Mouse (Mus musculus) mouse trophoblast stem cell (cell line): ENCODE results near the gene Bmper.

Source experiments
- in situ Hi-C, 2 experiments: fragments of 300-500 bp; cut with MseI, MboI; formaldehyde crosslinking; loops; 2 replicates in 1 of 2; 3 replicates in 1 of 2; pipeline ENCODE4 v1.15.1; 2025

Bmper gene

DNA sequence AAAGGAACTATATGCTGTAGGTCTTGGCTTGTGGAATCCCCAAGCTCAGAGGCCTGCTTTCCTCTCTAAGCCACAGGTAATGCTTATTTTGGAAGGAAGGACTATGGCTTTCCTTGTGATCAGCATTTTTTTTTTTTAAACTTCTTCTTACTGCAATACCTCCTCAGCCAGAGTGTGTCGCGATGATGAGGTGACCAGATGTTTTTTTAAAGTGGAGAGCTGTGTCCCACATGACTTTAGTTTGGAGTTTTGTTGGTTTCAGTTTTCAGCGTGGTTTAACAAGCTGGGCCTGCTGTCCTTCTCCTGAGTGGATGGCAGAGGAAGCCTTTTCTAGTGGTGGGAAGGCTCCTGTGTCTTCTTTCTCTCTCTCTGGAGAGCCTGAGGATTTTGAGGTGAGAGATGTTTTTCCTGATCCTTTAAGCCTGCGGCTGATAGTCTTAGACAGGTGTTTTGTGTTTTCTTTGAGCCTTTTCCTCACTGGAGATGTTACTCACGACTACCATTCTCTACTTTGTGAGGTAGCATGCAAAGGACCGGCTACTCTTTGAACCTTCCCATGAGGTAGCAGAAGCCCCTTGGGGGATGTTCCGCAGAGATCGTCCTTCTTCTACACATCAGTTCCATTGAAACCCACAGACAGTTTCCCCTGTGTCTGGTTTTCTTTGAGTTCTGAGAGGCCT is 74.8 kb downstream of the Bmper start:
- in situ Hi-C loops = no loop called here

DNA sequence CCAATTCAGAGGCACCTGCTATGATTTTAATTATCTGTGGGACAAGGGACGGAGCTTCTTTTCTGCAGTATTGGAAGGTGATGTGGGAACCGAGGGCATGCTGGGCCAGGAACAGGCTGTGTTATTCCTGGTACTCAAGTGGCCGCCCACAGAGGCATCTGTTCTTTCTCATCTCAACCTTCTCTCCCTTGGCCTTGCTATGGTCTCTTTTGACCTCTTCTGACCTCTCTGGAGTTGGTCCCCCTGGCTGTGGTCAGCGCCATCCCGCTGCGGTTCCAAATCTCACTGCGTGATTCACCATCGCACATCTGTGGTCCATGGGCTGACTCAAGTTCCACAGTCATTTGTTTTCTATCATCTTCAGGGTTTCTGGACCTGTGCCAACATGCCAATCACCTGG is 77.5 kb downstream of the Bmper start:
- in situ Hi-C loops = no loop called here

DNA sequence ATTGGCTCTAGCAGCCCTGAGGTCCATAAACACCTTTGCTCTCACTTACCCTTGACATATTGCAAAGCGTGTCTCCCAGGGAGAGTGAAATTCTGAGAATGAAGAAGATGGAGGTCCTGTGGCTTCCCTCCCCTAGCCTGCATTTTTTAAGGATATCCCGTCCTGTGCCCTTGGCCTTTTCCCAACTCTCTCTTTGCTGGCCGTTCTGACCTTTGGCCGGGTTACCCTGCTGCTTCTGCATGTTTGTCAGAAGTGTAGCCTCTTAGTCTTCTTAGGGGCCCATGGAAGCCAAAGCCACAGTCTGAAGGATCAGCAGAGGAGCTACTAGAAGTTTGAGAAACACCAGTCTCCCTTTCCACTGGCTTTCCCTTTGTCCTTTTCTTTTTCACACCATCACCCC is 82.8 kb downstream of the Bmper start:
- in situ Hi-C loops = no loop called here

DNA sequence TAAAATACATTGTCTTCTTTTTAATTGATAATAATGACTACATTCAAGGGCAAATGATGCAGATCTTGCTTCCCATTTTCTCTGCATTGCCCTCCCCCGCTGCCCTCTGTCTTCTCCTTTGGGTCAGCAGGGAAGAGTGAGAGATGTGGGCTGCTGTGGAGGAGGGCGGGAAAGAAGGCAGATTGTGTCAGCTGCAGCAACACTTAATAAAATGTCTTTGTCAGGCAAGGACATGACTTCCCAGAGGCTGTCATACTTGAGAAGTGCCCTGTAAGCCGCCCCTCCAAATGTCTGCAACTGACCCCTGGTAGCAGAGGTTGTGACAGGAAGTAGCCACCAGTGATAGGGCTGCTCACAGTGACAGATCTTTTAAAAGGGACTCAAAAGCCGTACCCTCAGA is 83.3 kb downstream of the Bmper start:
- in situ Hi-C loops = no loop called here

DNA sequence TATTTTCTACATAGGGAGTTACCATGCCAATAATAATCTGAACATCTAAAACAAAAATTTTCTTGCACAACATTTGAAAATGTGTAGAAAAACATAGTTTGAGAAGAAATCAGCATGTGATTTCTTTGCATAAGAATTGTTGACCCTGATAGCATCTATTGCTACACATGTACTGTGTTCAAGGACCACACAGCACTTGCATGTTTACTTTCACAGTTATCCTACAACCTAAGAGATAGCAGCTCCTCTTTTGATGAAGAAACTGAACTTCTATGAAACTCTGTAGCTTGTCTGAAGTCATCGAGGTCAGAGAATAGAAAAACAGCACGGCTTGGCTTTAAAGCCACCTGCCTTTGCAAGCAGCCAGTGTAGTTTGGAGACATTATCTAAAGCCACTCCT is 85.0 kb downstream of the Bmper start:
- in situ Hi-C loops = no loop called here

DNA sequence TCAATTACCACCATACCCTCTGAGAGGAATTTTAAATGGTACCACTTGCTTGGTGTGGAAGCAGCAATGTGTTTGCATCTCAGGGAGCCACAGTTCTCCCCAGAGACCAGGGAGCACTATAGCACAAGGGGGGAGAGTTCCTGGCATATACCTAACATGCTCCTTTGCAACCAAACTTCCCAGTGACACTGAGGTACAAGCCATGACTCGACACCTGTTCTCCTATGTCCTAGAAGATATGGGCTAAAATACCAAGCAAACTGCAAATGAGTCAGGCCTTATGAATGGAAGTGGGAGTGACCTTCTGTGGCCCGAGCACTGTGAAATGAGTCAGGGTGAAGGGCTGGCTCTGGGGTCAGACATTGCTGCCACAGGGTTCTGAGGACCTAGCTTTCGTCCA is 88.1 kb downstream of the Bmper start:
- in situ Hi-C loops = no loop called here

DNA sequence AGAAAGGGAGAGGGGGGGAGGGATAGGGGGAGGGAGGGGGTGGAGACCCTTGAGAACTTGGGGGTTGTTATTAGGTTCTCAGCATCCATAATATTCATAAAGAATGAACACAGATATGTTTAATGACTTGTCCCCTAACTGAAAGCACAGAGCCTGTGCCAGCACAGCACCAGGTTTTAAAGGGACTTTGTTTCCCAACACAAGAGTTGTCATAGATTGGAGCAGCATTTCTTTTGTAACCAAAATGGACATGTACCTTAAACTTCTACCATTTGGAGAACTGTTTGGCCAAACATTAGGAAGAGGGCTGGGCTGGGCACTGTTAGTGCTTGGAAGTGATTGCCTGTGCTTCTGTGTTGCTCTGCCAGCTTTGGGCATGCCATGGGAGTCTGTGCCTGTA is 89.1 kb downstream of the Bmper start:
- in situ Hi-C loops = no loop called here

DNA sequence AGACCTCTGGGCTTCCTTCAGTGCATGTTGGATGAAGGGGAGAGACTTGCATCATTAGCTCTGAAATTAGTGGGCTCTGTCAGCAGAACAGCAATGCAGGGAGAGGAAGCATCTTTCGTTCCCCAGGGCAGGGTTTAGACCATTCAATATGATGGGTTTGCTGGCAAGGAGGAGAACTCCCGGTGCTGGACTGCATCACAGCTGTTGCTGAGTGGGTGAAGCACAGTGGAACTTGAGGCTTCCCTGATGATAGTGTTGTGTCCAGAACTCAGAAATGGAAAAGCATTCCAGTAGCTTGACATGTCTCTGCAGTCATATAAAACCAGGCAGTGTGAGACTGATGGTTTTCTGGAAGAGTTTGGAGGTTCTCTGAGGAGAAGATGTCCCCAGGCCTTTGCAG is 90.0 kb downstream of the Bmper start:
- in situ Hi-C loops = no loop called here

DNA sequence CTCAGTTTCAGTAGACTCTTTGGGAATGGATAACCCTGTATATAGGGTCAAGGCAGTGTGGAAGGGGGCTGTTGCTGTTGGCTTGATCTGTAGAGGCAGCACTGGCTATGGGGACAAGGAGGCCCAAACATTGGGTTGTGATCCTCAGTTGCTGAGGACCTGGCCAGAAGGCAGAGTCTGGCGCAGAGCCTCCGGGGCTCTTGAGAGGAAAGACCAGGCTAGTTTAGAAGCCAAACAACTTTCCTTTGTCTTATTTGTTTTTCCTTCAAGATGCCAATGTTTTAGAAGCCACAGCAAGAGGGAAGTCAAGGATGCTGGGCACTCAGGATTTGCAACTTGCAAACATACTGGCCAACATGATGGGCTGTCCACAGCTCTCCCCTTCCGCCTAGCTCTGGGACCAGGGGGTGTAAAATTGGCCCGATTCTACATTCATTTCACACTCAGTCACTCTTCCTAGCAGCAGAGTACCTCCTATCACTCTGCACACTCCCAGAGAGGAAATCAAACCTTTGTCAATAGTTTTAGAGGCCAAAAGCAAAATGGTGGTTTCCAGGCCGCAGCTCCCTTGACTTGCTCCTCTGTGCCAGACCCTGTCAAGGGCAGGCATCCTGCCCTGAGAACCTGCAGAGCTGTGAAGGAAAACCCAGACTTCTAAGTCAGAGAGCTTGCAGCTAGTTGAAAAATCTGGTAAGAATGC is 92.9 kb downstream of the Bmper start:
- in situ Hi-C loops = no loop called here

DNA sequence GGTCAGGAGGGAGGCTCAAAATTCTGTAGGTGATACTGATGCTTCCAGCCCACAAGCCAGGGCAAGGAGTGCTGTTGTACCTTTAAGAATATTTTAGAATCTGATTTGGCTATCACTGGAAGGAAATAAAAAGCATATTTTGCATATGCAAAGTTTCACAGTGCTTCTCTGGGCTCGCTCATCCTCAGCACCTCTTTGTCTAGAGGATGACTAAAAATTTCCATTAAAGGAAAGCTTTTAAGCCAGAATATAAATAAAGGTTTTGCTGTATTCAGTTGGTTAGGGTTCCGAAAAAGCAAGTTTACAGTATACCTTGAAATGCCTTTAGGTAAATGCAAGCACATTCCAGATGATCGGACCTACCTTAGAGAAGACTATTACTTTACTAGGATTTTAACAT is 105.0 kb downstream of the Bmper start:
- in situ Hi-C loops = no loop called here

DNA sequence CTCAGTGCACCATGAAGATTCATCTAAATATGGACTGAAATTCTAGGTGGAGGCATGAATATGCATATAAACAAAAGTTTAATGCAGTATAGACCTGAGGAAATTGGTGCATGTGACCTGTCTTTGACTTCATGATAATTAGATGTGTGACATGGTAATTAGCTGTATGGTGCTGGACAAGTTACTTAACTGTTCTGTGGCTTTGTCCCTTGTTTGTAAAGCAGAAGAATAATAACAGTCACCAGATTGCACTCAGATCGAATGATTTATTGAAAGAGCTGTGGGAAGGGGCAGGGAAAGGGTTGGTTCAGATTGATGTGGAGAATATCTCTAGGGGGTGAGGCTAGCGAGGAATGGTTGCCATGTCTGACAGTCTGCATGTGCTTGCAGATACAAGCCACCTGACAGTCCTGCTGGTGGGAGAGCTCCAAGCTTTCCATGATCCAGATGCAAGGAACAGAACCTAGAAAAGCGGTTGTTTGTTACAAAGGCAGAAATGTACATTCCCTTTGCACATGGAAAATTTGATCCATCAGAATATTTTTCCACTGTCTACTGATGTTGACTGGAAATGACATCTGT is 110.3 kb downstream of the Bmper start:
- in situ Hi-C loops = no loop called here

DNA sequence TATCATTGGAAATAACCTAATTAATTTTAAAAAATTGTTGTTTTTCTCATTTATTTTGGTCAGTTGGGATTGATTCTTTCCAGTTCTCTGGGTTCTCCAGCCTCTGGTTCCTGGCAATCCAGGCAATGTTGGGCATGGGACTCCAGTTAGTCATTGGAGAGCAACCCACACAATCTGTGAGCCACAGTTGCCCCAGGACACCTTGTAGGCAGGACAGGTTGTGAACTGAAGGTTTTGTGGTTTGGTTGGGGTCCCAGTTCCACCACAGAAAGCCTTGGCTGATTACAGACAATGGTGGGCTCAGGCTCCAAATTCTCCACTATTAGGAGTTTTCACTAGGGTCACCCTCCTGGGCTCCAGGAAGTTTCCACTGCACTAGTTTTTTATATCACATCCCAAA is 117.7 kb downstream of the Bmper start:
- in situ Hi-C loops = no loop called here

DNA sequence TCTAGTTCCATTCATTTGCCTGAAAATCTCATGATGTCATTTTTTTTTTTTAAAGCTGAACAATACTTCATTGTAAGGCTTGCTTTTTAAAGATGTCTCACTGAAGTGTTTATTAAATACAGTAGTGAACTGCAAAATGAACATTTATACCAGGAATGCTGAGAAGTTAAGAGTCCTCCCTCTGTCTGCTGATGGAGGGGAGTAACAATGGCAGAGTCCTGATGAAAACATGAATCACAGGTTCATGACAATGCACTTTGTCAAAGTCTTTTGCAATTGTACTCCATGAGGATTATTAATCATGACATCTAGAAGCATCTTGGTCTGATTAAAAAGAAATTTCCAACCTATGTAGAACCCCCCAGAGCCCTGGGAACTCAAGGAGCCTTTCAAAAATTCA is 118.4 kb downstream of the Bmper start:
- in situ Hi-C loops = no loop called here

DNA sequence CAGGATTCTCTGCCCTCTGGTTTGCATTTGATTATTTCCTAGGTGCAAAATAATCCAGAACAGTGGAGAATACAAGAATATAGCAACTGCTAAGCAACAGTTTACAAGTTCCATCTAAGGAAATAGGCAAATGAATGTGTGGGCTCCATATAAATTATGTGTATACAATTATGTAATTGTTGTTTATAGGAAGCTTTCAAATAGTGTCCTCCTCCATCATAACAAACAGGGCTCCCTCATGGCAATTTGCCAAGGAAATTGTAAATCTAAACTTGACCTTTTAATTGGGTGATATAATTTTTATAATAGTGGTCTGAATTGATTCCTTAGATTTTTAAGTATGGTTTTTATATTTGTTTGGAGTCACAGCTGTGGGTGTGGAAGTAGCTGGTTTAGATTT is 121.5 kb downstream of the Bmper start:
- in situ Hi-C loops = no loop called here

DNA sequence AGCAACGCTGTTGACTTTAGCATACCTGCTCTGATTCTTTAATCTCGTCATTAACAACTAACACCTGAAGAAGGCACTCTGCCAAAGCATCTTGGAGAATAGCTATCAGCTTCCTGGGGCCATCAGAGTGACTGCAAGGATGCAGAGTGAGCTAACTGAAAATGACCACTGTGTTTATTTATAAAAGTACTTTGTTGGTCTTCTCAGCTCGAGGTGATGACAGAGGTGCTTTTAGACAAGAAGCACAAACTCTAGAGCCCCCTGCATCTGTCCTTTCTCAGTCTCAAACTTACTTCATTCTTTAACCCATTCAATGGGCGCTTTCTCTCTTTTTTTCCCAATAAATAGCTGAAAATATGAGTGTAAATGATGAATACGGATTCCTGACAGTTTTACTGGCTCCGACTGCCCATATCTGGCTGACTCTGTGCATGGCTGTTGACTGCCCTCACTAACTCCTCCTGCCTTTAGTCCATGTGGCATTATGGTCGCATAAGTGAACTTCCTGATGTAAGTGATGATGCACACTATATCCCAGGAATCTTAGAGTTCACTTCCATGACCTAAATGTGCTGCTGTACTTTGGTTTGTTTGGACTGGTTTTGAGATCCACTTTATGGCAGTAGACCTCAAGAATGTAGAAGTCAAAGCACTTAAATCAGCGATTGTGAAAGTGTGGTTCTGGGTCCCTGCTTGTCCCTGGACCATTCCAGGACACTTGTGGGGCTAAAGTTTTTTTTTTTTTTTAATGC is 122.4 kb downstream of the Bmper start:
- in situ Hi-C loops = no loop called here

DNA sequence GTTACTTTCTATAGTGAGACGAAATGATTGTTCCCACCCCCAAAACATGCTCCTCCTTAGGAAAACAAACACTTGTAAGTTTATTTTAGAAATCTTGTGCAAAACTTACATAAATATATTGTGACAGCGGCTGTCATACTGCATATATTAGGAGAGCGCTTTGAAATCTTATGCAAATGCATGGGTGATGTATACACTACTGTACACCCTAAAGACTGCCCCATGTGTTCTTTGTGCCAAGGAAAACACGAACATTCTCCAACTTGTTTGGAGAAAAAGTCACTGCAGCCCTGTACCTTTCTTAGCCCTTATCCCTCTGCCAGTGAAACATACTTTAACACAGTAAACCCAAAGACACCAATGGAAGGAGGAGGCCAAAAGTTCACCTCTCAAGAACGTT is 126.7 kb downstream of the Bmper start:
- in situ Hi-C loops = no loop called here

DNA sequence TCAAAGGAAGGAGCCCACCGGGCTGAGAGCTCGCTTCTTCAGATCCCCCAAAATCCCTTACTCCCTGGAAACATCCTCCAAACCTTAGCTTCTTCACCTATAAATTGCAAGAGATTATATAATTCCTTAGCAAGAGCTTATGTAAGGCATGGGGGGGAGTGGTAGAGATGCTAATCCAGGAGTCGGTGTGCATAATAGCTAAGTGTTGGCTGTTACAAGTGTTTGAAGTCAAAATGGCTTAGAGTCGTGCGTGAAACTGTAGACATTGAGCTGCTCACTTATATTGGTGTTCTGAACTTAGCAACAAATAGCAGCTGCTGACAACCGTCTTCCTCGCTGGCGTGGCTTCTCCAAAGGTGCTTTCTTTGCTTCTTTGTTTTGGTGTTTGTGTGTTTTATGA is 128.5 kb downstream of the Bmper start:
- in situ Hi-C loops = no loop called here

DNA sequence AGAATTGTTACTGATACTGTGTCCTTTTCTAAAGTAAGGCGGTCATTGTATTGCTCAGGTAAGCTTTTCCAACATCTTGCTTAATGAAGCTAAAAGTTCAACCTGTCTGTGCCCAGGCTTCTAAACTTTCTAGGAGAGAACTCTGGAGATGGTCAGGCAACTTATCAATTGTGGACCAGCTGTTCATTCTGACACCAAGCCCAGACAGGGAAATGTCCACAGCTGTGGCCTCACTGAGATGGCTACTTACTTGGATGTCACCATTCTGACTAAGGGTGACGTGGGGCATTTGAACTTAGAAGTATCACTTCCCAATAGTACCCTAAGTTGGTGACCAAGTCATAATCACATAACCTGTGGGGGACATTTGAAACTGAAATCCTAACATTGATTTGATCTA is 129.5 kb downstream of the Bmper start:
- in situ Hi-C loops = no loop called here

DNA sequence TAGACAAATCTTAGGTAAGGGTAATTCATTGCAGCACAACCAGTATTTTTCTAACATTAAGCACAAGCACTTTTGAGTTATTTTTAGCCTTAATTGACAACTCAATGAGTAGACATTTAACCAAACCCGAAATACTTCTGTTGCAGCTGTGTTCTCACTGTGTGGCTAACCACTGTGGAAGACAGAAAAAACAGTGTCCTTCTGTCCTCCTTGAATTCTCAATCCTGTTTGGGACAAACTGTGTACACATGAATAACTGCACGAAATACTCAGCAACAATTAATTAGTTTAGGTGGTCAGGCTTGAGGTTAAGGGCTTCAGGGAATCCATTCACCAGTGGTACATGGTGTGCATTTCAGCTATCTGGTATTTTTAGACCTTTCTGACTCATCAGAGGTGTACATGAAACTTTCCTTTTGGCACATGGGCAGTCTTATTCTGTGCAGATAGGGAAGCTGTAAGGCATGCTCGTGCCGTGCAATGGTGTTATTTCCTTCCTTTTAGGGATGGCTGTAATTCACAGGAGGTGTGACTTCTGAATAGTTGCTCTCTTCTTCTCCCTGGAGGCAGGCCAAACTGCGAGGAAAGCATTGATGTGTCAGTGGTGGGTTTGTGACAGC is 131.4 kb downstream of the Bmper start:
- in situ Hi-C loops = no loop called here

DNA sequence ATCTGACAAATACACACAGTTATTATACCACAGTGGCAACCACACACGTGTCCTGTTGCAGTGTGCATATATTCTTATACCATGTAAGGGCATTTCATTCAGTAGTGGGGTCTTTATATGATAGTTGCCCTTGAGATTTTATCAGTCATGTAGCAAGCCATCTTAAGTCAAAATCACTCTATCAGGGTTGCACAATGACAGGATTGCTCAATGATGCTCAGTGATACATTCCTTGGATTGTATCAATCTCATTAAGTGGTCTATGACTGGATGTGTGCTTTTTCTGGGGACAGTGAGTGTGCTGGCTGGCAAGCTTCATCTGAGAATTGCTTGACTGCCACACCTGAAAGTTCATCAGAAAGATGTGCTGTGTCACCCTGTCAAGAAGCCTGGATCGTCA is 135.2 kb downstream of the Bmper start:
- in situ Hi-C loops = no loop called here

DNA sequence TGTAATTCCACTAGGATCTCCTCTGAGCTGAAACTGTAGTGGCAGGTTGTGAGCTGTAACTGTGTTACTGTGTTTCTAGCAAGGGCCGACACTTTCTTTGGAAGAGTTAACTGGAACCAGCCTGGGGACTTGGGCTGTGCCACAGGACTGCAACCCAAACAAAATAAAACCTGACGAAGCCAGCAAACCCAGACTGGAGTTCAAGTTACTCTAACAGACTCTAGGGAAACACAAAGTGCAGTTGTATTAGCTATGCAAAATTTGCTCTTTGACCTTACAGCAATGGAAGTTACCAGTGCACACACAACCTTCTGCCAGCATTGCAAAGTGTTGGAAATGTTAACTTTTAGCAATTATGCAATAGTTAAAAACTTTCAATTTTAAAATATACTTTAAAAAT is 140.3 kb downstream of the Bmper start:
- in situ Hi-C loops = no loop called here

DNA sequence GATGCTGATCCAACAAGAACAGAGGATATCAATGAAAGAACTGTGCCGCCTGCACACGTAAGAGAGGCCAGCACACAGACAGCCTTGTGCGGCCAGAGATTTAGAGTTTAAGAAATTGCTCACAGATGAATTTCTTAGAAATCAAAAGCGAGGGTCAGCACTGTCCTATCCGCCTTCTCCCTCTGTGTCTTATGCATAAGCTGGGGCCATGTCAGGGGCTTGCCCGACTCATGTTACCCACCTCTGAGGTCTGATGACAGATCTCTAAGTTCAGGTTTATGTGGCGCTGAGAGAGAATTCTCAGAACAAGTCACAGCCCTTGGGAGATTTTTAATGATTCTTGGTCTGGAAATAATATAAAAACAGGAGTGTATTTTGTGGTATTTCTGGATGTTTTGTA is 140.7 kb downstream of the Bmper start:
- in situ Hi-C loops = no loop called here
